Mouse (Mus musculus) midbrain, embryonic 14.5 days (tissue): ENCODE results near the gene Svs1. TPM values are rescaled to one million over a fixed set of nuclear protein-coding genes. Genes with fewer than 3 reads are reported as not detected.
A peak's percentile ranks its signal among the peaks of the same experiment; 100 is the strongest.
"Not testable (repeated sequence)": the region's sequence is repeated elsewhere in the genome, so short reads cannot be mapped to it uniquely, and the experiment has no call there.

Experiments
- ATAC-seq: fragments of 200-750 bp; cut with Nextera tagmentation; 2 replicates; pipeline ENCODE4 v1.8.0; 2017; ENCODE audit warnings: moderate number of reproducible peaks, moderate library complexity; ENCODE audit not compliant: low FRiP score, low TSS enrichment
- DNase-seq: peaks from one replicate; pipeline ENCODE4 v3.0.0-alpha.2; 2015
- H3K27ac ChIP-seq: fragments of 300-500 bp; sonication (generic); replicated peaks from 2 replicates; pipeline ENCODE4 v1.5.1; 2014; ENCODE audit warnings: mild to moderate bottlenecking, low read depth, low read length, moderate library complexity
- H3K27me3 ChIP-seq: fragments of 300-500 bp; sonication (generic); 2 replicates; pipeline ENCODE4 v1.6.1; 2014; ENCODE audit warnings: low read length, control low read depth, mixed read lengths; ENCODE audit not compliant: control insufficient read depth, insufficient read depth
- H3K36me3 ChIP-seq: fragments of 300-500 bp; sonication (generic); 2 replicates; pipeline ENCODE4 v1.6.1; 2014; ENCODE audit warnings: low read length, control low read depth; ENCODE audit not compliant: control insufficient read depth, insufficient read depth
- H3K4me1 ChIP-seq: fragments of 300-500 bp; sonication (generic); 2 replicates; pipeline ENCODE4 v1.6.1; 2014; ENCODE audit warnings: mild to moderate bottlenecking, antibody characterized with exemption, low read length, control low read depth; ENCODE audit not compliant: control insufficient read depth, insufficient read depth
- H3K4me2 ChIP-seq: fragments of 300-500 bp; sonication (generic); 2 replicates; pipeline ENCODE4 v1.6.1; 2014; ENCODE audit warnings: mild to moderate bottlenecking, low read length, moderate library complexity
- H3K4me3 ChIP-seq: fragments of 300-500 bp; sonication (generic); replicated peaks from 2 replicates; pipeline ENCODE4 v1.5.1; 2014; ENCODE audit warnings: low read depth, low read length
- H3K9ac ChIP-seq: fragments of 300-500 bp; sonication (generic); replicated peaks from 2 replicates; pipeline ENCODE4 v1.6.1; 2014; ENCODE audit warnings: mild to moderate bottlenecking, low read length, moderate library complexity
- H3K9me3 ChIP-seq: fragments of 300-500 bp; sonication (generic); 2 replicates; pipeline ENCODE4 v1.6.1; 2016; ENCODE audit warnings: low read length, control low read depth, mixed read lengths; ENCODE audit not compliant: control insufficient read depth
- WGBS: fragments of 180-500 bp; shearing (Covaris S2); extraction: QIAGEN DNeasy Blood & Tissue Kit; methylation state at CpG from one replicate; pipeline ENCODE4 v1.1.7; 2014; 5-methylcytosine and 5-hydroxymethylcytosine counted together
- polyA plus RNA-seq: library from polyadenylated mRNA; unstranded; fragments of >200 nt; fragmentation: Nextera tagmentation; extraction: Ambion mirVana; gene quantifications from 2 replicates; pipeline ENCODE4 v1.2.1, GENCODE M21; 2014

The Svs1 gene
- polyA plus RNA-seq, 1 experiment from 2014 or later: not detected

DNA sequence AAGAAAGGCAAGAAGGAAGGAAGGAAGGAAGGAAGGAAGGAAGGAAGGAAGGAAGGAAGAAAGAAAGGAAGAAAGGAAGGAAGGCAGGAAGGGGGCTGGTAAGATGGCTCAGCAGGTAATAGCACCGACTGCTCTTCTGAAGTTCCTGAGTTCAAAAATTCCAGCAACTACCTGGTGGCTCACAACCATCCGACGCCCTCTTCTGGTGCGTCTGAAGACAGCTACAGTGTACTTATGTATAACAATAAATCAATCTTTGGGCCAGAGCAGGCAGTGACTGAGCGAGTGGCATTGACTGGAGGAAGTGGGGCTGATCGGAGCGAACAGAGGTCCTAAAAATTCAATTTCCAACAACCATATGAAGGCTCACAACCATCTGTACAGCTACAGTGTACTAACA lies 27.5 kb upstream of the Svs1 start:
- DNase-seq: peak; percentile 40
- not testable (repeated sequence) for H3K4me3 ChIP-seq, H3K9ac ChIP-seq, H3K27ac ChIP-seq, H3K27me3 ChIP-seq, H3K4me1 ChIP-seq, H3K4me2 ChIP-seq, H3K9me3 ChIP-seq, H3K36me3 ChIP-seq, ATAC-seq
- 25% methylated on average over 7 of the region's 7 CpGs for WGBS

DNA sequence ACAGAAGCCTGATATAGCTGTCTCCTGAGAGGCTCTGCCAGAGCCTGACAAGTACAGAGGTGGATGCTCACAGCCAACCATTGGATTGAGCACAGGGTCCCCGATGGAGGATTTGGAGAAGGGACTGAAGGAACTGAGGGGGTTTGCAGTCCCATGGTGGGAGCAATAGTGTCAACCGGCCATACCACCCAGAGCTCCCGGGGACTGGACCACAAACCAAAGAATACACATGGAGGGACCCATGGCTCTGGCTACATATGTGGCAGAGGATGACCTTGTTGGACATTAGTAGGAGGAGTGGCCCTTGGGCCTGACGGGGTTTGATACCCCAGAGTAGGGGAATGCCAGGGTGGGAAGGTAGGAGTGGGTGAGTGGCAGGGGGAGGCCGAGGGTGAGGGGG lies 20.0 kb upstream of the Svs1 start:
- not testable (repeated sequence) for H3K27ac ChIP-seq, H3K9me3 ChIP-seq, ATAC-seq, DNase-seq, H3K9ac ChIP-seq, H3K36me3 ChIP-seq, H3K4me2 ChIP-seq, H3K4me1 ChIP-seq, H3K4me3 ChIP-seq, H3K27me3 ChIP-seq
- 89% methylated on average over 5 of the region's 5 CpGs for WGBS

DNA sequence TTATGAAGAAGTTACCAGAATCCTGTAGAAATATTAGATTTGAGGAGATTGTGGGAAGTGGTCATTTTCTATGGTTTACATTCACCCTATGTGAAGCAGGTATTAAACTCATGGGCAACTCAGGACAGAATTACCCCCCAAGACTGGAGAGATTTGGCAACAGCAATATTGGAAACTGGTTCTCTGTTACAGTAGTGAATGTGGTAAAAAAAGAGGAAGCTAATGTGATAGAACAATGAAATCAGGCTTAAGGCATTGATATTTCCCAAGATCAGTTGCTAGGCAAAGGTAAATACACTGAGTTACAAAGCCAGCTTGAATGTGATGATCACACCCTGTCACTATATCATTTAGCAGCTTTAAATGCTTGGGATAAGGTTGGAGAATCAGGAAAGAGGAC lies 18.8 kb upstream of the Svs1 start:
- Histone ChIP-seq H3K4me3 (no peak overlapping the region), H3K36me3 (no peaks in the 10 kb centered on the region), H3K4me2 (no peak overlapping the region), H3K27me3 (no peaks in the 10 kb centered on the region), H3K27ac (no peak overlapping the region), H3K4me1 (no peaks in the 10 kb centered on the region), H3K9ac (no peak overlapping the region), H3K9me3 (no peaks in the 10 kb centered on the region)
- no peak for DNase-seq
- ATAC-seq: no peak

DNA sequence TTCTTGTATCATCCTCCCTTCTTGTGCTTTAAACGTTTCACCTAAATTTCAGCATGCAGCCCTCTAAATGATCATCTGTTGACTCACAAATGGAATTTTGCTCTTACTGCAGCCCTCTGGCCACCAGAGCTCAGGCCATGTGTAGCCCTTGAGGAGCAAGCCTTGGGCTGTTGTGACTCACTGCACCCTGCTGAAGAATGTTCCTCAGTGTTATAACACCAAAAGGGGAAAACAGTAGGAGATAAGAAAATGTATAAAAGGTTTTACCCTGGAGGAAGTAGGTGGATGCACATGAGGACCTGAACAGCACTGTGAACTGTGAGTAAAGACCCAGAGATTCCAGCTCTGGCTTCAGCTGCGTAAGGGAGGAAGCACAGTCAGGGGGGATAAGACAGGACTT lies 12.0 kb upstream of the Svs1 start, which contains the start of gene Doxl2:
Gene Doxl2 (plus strand): TSS at position 301 of the 400 bp plus-strand sequence.
- ATAC-seq (no peak), DNase-seq (no peak)
- no peaks in the 10 kb centered on the region for H3K4me1 ChIP-seq
- no peak within 1 kb of the TSS for H3K9ac ChIP-seq
- no peaks in the 10 kb centered on the region for H3K9me3 ChIP-seq
- H3K27me3 ChIP-seq: no peaks in the 10 kb centered on the region
- no peak within 1 kb of the TSS for H3K27ac ChIP-seq
- no peak within 1 kb of the TSS for H3K4me3 ChIP-seq
- H3K4me2 ChIP-seq: no peak within 1 kb of the TSS
- WGBS: 98% methylated on average over 2 of the region's 2 CpGs
- no peaks in the 10 kb centered on the region for H3K36me3 ChIP-seq

DNA sequence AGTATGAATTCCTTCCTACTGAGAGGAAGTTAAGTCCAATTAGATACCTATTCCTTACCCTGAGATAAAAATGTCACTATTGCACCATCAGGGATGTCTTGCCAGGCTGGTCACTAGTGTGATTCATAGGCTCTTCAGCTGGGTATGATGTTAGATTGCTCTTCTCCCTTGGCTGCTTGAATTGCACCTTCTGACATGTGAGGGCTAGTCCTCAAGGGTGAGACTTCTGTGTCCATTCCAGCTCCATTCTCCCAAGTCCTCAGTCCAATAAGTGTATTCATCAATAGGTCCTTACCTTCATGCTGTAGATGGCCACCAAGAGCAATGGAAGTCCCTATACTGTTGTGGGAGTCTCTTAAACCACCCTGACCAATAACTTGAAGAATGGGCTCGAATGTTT lies 7.0 kb upstream of the Svs1 start:
- Histone ChIP-seq H3K27ac (no peak overlapping the region), H3K4me1 (no peaks in the 10 kb centered on the region), H3K9ac (no peak overlapping the region), H3K27me3 (no peaks in the 10 kb centered on the region), H3K4me3 (no peak overlapping the region), H3K4me2 (no peak overlapping the region), H3K36me3 (no peaks in the 10 kb centered on the region), H3K9me3 (no peaks in the 10 kb centered on the region)
- 52% methylated on average over 1 of the region's 1 CpGs for WGBS
- ATAC-seq (no peak), DNase-seq (no peak)

DNA sequence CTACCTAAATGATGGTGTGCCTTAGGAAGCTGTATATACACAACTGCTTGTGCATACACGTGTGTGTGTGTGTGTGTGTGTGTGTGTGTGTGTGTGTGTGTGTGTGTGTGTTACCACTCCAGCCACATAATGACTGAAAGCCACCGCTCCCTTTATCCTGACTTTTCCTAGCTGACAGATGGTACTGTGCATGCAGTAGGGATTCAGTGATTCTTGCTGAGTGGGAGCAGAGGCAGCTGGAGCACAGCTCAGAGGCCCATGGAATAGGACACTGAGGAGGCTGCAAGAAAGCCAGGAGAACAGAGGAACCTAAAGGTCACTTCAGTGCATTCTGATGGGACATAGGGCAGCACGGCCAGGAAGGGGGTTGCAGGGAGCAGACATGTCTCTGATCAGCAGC lies 4.4 kb upstream of the Svs1 start:
- Histone ChIP-seq H3K36me3 (no peaks in the 10 kb centered on the region), H3K9ac (no peak overlapping the region), H3K27me3 (no peaks in the 10 kb centered on the region), H3K4me1 (no peaks in the 10 kb centered on the region), H3K27ac (no peak overlapping the region), H3K4me3 (no peak overlapping the region), H3K9me3 (no peaks in the 10 kb centered on the region), H3K4me2 (no peak overlapping the region)
- DNase-seq (no peak), ATAC-seq (no peak)
- WGBS: 74% methylated on average over 3 of the region's 3 CpGs

DNA sequence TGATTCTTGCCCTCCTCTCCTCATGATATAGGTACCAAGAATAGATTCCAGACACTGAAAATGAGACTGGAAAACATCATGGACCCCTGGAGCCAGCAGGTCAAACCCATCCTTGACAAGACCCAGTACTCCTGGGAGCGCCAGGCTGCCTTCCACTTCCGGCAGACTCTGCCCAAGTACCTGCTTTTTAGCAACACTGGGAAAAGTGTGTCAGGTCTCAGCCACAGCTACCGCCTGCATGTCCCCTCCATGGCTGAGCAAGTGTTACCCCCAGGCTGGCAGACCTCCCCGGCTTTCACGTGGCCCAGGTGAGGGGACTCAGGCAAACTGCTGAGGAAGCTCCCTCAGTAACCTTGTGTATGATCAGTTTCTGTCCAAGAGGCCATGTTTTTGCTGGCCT lies 3.3 kb downstream of the Svs1 start:
- H3K27me3 ChIP-seq: no peaks in the 10 kb centered on the region
- DNase-seq (no peak), ATAC-seq (no peak)
- no peaks in the 10 kb centered on the region for H3K4me1 ChIP-seq
- no peak overlapping the region for H3K9ac ChIP-seq
- H3K9me3 ChIP-seq: no peaks in the 10 kb centered on the region
- H3K36me3 ChIP-seq: no peaks in the 10 kb centered on the region
- H3K27ac ChIP-seq: no peak overlapping the region
- no peak overlapping the region for H3K4me3 ChIP-seq
- H3K4me2 ChIP-seq: no peak overlapping the region
- WGBS: 89% methylated on average over 5 of the region's 5 CpGs

DNA sequence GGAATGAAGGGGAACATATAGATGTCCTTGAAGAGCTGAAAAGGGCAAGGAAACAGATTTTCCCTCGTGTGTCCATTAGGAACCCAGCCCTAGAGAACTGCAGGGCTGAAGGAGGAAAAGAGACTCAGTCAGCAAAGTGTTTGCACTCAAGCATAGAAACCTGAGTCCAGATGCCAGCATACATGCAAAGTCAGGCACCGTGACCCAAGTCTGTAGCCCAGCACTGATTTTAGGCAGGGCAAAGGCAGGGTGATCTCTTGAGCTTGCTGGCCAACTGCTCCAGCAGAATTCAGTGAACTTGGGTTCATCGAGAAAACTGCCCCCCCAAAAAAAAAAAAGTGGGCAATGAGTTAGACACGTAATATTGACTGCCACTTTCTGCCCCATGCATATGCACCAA lies 5.3 kb downstream of the Svs1 start:
- no peaks in the 10 kb centered on the region for H3K27me3 ChIP-seq
- 79% methylated on average over 4 of the region's 4 CpGs for WGBS

DNA sequence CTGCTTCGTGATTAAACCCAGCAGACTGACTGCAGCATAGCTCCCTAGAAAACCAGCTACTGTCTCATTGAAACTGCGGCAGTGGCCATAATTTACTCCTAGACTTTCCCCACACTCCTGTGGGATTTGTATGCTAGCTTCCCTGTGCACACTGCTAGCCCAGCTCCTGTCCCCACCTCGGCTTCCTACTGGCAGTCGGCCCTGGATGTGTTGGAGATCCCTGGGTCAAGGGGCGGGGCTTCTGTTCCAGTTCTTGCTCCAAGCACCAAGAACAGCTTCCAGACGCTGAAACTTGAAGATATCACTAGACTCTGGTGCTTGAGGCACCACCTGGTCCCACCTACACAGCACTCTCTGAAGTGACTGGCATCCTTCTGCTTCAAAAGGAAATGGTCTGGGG lies 11.5 kb downstream of the Svs1 start:
- H3K9ac ChIP-seq: no peak overlapping the region
- DNase-seq (no peak), ATAC-seq (no peak)
- H3K36me3 ChIP-seq: no peaks in the 10 kb centered on the region
- no peak overlapping the region for H3K4me3 ChIP-seq
- no peaks in the 10 kb centered on the region for H3K9me3 ChIP-seq
- no peak overlapping the region for H3K27ac ChIP-seq
- no peak overlapping the region for H3K4me2 ChIP-seq
- 73% methylated on average over 6 of the region's 6 CpGs for WGBS
- H3K27me3 ChIP-seq: no peaks in the 10 kb centered on the region
- no peaks in the 10 kb centered on the region for H3K4me1 ChIP-seq

More for the DNA sequence above, 5.3 kb downstream of the Svs1 start:
- H3K36me3 ChIP-seq: no peaks in the 10 kb centered on the region
- H3K4me3 ChIP-seq: no peak overlapping the region
- H3K4me2 ChIP-seq: no peak overlapping the region
- DNase-seq (no peak), ATAC-seq (no peak)
- no peak overlapping the region for H3K9ac ChIP-seq
- no peaks in the 10 kb centered on the region for H3K4me1 ChIP-seq
- no peaks in the 10 kb centered on the region for H3K9me3 ChIP-seq
- H3K27ac ChIP-seq: no peak overlapping the region
